Mouse (Mus musculus) T-helper 1 cell (primary cell): Measurements from ENCODE around the gene Lrrc36.

Experiments used
- in situ Hi-C: fragments of 300-600 bp; cut with MboI, MseI; formaldehyde crosslinking; loops from one replicate; pipeline ENCODE4 v1.15.1; 2025; ENCODE audit warnings: high pct_unique_total_duplicates

Lrrc36 gene

GRCm38 (mm10) chr8:105466700-105467291 lies 53.4 kb downstream of the Lrrc36 start:
- in situ Hi-C loops = no loop called here

- in situ Hi-C loops = no loop called here
Measured at GRCm38 (mm10) chr8:105467396-105467985, 54.1 kb downstream of the Lrrc36 start.

- in situ Hi-C loops = no loop called here
Measured at GRCm38 (mm10) chr8:105468002-105468720, 54.8 kb downstream of the Lrrc36 start.

GRCm38 (mm10) chr8:105469041-105469695 lies 55.8 kb downstream of the Lrrc36 start:
- in situ Hi-C loops = no loop called here

GRCm38 (mm10) chr8:105469816-105470215 lies 56.4 kb downstream of the Lrrc36 start:
- in situ Hi-C loops = no loop called here

GRCm38 (mm10) chr8:105470262-105470661 lies 56.9 kb downstream of the Lrrc36 start:
- in situ Hi-C loops = no loop called here

GRCm38 (mm10) chr8:105470681-105471313 lies 57.4 kb downstream of the Lrrc36 start:
- in situ Hi-C loops = no loop called here

GRCm38 (mm10) chr8:105471314-105472015 lies 58.1 kb downstream of the Lrrc36 start, which contains the start of gene Tppp3:
TSS of gene Tppp3 (minus strand) at chr8:105471526.
- in situ Hi-C loops = no loop called here

- in situ Hi-C loops = no loop called here
Measured at GRCm38 (mm10) chr8:105472414-105472932, 59.1 kb downstream of the Lrrc36 start.

GRCm38 (mm10) chr8:105472983-105473382 lies 59.6 kb downstream of the Lrrc36 start:
- in situ Hi-C loops = no loop called here

GRCm38 (mm10) chr8:105473816-105474606 lies 60.6 kb downstream of the Lrrc36 start:
- in situ Hi-C loops = no loop called here

- in situ Hi-C loops = no loop called here
Measured at GRCm38 (mm10) chr8:105474680-105475079, 61.3 kb downstream of the Lrrc36 start.

- in situ Hi-C loops = no loop called here
Measured at GRCm38 (mm10) chr8:105475254-105475653, 61.9 kb downstream of the Lrrc36 start.

GRCm38 (mm10) chr8:105475742-105476141 lies 62.4 kb downstream of the Lrrc36 start:
- in situ Hi-C loops = no loop called here

- in situ Hi-C loops = no loop called here
Measured at GRCm38 (mm10) chr8:105476161-105476560, 62.8 kb downstream of the Lrrc36 start.

GRCm38 (mm10) chr8:105476628-105477413 lies 63.5 kb downstream of the Lrrc36 start:
- in situ Hi-C loops = no loop called here

GRCm38 (mm10) chr8:105477792-105478191 lies 64.4 kb downstream of the Lrrc36 start:
- in situ Hi-C loops = no loop called here

GRCm38 (mm10) chr8:105481013-105481412 lies 67.6 kb downstream of the Lrrc36 start:
- in situ Hi-C loops = no loop called here

- in situ Hi-C loops = no loop called here
Measured at GRCm38 (mm10) chr8:105481453-105481852, 68.1 kb downstream of the Lrrc36 start.
